Mouse (Mus musculus) lung, embryonic 14.5 days (tissue): ENCODE data around the gene Usp39. TPM values are rescaled to one million over a fixed set of nuclear protein-coding genes. Genes with fewer than 3 reads are reported as not detected.

Source experiments
- ATAC-seq: fragments of 200-750 bp; cut with Nextera tagmentation; 2 replicates; pipeline ENCODE4 v1.8.0; 2017; ENCODE audit warnings: mild to moderate bottlenecking, moderate TSS enrichment, moderate library complexity; ENCODE audit not compliant: insufficient read depth
- DNase-seq: peaks from one replicate; pipeline ENCODE4 v3.0.0-alpha.2; 2015
- H3K27ac ChIP-seq: fragments of 300-500 bp; sonication (generic); 2 replicates; pipeline ENCODE4 v1.5.1; 2014; ENCODE audit warnings: low read depth, mild to moderate bottlenecking, moderate library complexity
- H3K27me3 ChIP-seq: fragments of 300-500 bp; sonication (generic); 2 replicates; pipeline ENCODE4 v1.6.1; 2014; ENCODE audit warnings: low read length, control low read depth; ENCODE audit not compliant: insufficient read depth
- H3K36me3 ChIP-seq: fragments of 300-500 bp; sonication (generic); 2 replicates; pipeline ENCODE4 v1.6.1; 2014; ENCODE audit warnings: control low read depth; ENCODE audit not compliant: insufficient read depth
- H3K4me1 ChIP-seq: fragments of 300-500 bp; sonication (generic); 2 replicates; pipeline ENCODE4 v1.6.1; 2014; ENCODE audit warnings: antibody characterized with exemption, control low read depth; ENCODE audit not compliant: insufficient read depth
- H3K4me2 ChIP-seq: fragments of 300-500 bp; sonication (generic); 2 replicates; pipeline ENCODE4 v1.6.1; 2014; ENCODE audit warnings: mild to moderate bottlenecking
- H3K4me3 ChIP-seq: fragments of 300-500 bp; sonication (generic); 2 replicates; pipeline ENCODE4 v1.5.1; 2014; ENCODE audit warnings: low read depth, low read length
- H3K9ac ChIP-seq: fragments of 300-500 bp; sonication (generic); 2 replicates; pipeline ENCODE4 v1.6.1; 2014
- H3K9me3 ChIP-seq: fragments of 300-500 bp; sonication (generic); 2 replicates; pipeline ENCODE4 v1.6.1; 2016; ENCODE audit warnings: low read depth, low read length, control low read depth
- CTCF ChIP-seq: IDR thresholded peaks from 2 replicates; pipeline ENCODE4 v1.5.1; 2016; ENCODE audit warnings: antibody characterized with exemption, low read depth
- WGBS: fragments of 180-500 bp; shearing (Covaris S2); extraction: QIAGEN DNeasy Blood & Tissue Kit; methylation state at CpG from one replicate; pipeline ENCODE4 v1.1.7; 2014; 5-methylcytosine and 5-hydroxymethylcytosine counted together
- polyA plus RNA-seq: library from polyadenylated mRNA; unstranded; fragments of >200 nt; fragmentation: Nextera tagmentation; extraction: Ambion mirVana; gene quantifications from 2 replicates; pipeline ENCODE4 v1.2.1, GENCODE M21; 2014

The Usp39 gene
- polyA plus RNA-seq, 1 experiment from 2014 or later: 73.7 TPM

DNA sequence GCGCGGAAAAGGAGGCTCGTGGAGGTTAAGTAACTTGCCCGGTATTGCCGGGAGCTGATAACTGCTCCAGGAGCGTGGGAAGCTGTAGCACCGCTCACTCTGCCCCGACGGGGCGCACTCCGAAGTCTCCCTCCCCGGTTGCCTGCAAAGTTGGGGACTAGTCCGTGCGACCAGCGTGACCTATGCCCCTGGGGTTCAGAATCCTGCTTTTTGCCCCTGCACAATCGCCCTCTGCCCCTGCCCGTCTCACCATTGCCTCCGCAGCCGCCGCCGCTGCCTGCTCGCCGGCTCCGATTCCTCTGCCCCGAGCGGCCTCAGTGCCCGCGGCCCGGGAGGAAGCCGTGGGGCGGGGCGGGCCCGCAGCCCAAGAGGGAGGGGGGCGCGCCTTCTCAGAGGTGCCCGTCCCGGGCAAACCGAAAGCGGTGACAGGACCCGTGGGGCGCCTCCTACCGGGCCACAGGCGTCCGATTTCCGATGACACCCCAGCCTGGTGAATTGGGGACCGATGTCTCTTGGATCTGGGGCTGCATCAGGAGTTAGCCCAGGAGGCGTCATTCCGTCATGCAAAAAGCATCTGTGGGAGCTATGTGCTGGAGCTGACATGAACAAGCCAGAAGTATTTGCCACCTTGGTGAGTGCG lies 35.3 kb upstream of the Usp39 start, which contains the start of gene Vamp5:
Vamp5 (minus strand) TSS at position 338 of the 640 bp plus-strand sequence.
- H3K27ac ChIP-seq: peak within 1 kb of the TSS; percentile 44
- WGBS: 1% methylated on average over 49 of the region's 49 CpGs
- H3K9me3 ChIP-seq: no peaks in the 10 kb centered on the region
- peak; percentile 87 for ATAC-seq
- TF ChIP-seq CTCF: peak; percentile 26
- peak within 1 kb of the TSS; percentile 73 for H3K4me2 ChIP-seq
- H3K9ac ChIP-seq: peak within 1 kb of the TSS; percentile 67
- H3K4me3 ChIP-seq: peak within 1 kb of the TSS; percentile 55
- H3K4me1 ChIP-seq: no peaks in the 10 kb centered on the region
- DNase-seq: peak; percentile 72
- peaks cover 5% of the 10 kb centered on the region; the same call in 1 of the 2 replicates for H3K36me3 ChIP-seq
- no peaks in the 10 kb centered on the region for H3K27me3 ChIP-seq

- Histone ChIP-seq H3K4me1 (no peaks in the 10 kb centered on the region), H3K27me3 (no peaks in the 10 kb centered on the region), H3K36me3 (no peaks in the 10 kb centered on the region), H3K4me2 (peak overlapping the region; percentile 73), H3K4me3 (peak overlapping the region; percentile 55), H3K9me3 (no peaks in the 10 kb centered on the region), H3K27ac (peak overlapping the region; percentile 44; the same call in 1 of the 2 replicates), H3K9ac (peak overlapping the region; percentile 67)
- 41% methylated on average over 7 of the region's 7 CpGs for WGBS
- peak; percentile 6; the same call in 1 of the 2 replicates for ATAC-seq
- no peak for TF ChIP-seq CTCF
- DNase-seq: peak; percentile 15
Observed at GRCm38 (mm10) chr6:72379377-72380130, 34.6 kb upstream of the Usp39 start.

- TF ChIP-seq CTCF: no peak
- Histone ChIP-seq H3K4me2 (peak overlapping the region; percentile 73), H3K4me1 (peaks cover 7% of the 10 kb centered on the region; the same call in 1 of the 2 replicates), H3K9me3 (no peaks in the 10 kb centered on the region), H3K27ac (no peak overlapping the region), H3K9ac (no peak overlapping the region), H3K36me3 (no peaks in the 10 kb centered on the region), H3K27me3 (no peaks in the 10 kb centered on the region), H3K4me3 (peak overlapping the region; percentile 55; the same call in 1 of the 2 replicates)
- DNase-seq: no peak
- no peak for ATAC-seq
- WGBS: 81% methylated on average over 8 of the region's 8 CpGs
Observed at GRCm38 (mm10) chr6:72378510-72379234, 33.7 kb upstream of the Usp39 start.

- Histone ChIP-seq H3K27me3 (no peaks in the 10 kb centered on the region), H3K4me3 (no peak overlapping the region), H3K4me1 (peaks cover 14% of the 10 kb centered on the region; the same call in 1 of the 2 replicates), H3K9ac (no peak overlapping the region), H3K4me2 (no peak overlapping the region), H3K27ac (no peak overlapping the region), H3K36me3 (no peaks in the 10 kb centered on the region), H3K9me3 (no peaks in the 10 kb centered on the region)
- WGBS: 75% methylated on average over 15 of the region's 15 CpGs
- no peak for TF ChIP-seq CTCF
- ATAC-seq: no peak
- DNase-seq: no peak
Observed at GRCm38 (mm10) chr6:72374820-72375563, 30.0 kb upstream of the Usp39 start.

- TF ChIP-seq CTCF: no peak
- ATAC-seq (no peak; the same call in 1 of the 2 replicates), DNase-seq (peak; percentile 23)
- no peaks in the 10 kb centered on the region for H3K9me3 ChIP-seq
- no peaks in the 10 kb centered on the region for H3K27me3 ChIP-seq
- 0 out of 2 replicates have a peak overlapping the region, but pooled peaks have one; percentile 3 for H3K4me2 ChIP-seq
- no peak overlapping the region; the same call in 1 of the 2 replicates for H3K27ac ChIP-seq
- H3K4me1 ChIP-seq: peaks cover 14% of the 10 kb centered on the region; the same call in 1 of the 2 replicates
- no peak overlapping the region for H3K4me3 ChIP-seq
- H3K9ac ChIP-seq: no peak overlapping the region
- H3K36me3 ChIP-seq: no peaks in the 10 kb centered on the region
- WGBS: 37% methylated on average over 7 of the region's 7 CpGs
Observed at GRCm38 (mm10) chr6:72374206-72374605, 29.2 kb upstream of the Usp39 start.

- 62% methylated on average over 4 of the region's 4 CpGs for WGBS
- Histone ChIP-seq H3K27me3 (no peaks in the 10 kb centered on the region), H3K27ac (peak overlapping the region; percentile 75), H3K9me3 (no peaks in the 10 kb centered on the region), H3K4me2 (no peak overlapping the region), H3K36me3 (no peaks in the 10 kb centered on the region), H3K4me1 (peaks cover 14% of the 10 kb centered on the region; the same call in 1 of the 2 replicates), H3K4me3 (no peak overlapping the region), H3K9ac (no peak overlapping the region)
- DNase-seq (no peak), ATAC-seq (no peak)
- TF ChIP-seq CTCF: no peak
Observed at GRCm38 (mm10) chr6:72373184-72373583, 28.2 kb upstream of the Usp39 start.
